Mouse (Mus musculus): ENCODE data around the gene Ntf5. TPM values are rescaled to one million over a fixed set of nuclear protein-coding genes. Genes with fewer than 3 reads are reported as not detected.
"Not testable (repeated sequence)": the region's sequence is repeated elsewhere in the genome, so short reads cannot be mapped to it uniquely, and the experiment has no call there.

The Ntf5 gene
- total and polyA plus RNA-seq, 2 experiments from 2014 or later, result not detected

DNA sequence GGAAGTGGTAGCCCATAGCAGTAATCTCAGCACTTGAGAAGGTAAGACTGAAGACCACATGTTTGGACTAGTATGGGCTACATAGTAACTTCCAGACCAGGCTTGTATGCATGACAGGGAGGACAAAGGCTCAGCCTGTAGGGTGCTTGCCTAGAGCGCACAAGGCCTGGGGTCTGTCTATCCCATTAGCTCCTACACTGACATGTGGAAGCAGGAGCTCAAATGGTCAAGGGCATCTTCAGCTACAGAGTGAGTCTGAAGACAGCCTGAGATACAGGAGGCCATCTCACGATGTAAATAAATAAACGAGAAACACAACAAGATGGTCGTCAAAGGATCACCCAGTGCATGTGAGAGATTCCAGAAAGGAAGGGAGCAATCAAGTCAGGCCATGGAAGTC, 48.8 kb downstream of the Ntf5 start:
- no peaks in the 10 kb centered on the region for H3K9me3 ChIP-seq (ENCODE audit: low read length)
- no peak overlapping the region for H3K9ac ChIP-seq (replicated peaks; ENCODE audit: low read length, poor library complexity, severe bottlenecking)
- H3K27ac ChIP-seq (ENCODE audit: low read depth, low read length), result no peak overlapping the region
- no peak for ATAC-seq (ENCODE audit: low FRiP score)
- no peak overlapping the region for H3K4me3 ChIP-seq (ENCODE audit: low read depth, low read length)
- H3K27me3 ChIP-seq (ENCODE audit: insufficient read depth, low read length), result no peaks in the 10 kb centered on the region
- no peak for DNase-seq (ENCODE audit: low spot score)
- no peak for TF ChIP-seq CTCF (IDR thresholded peaks at IDR 0.05)
- H3K4me1 ChIP-seq (ENCODE audit: insufficient read depth, low read length), result peaks cover 11% of the 10 kb centered on the region; the same call in 1 of the 2 replicates
- 93% methylated on average over 4 of the region's 4 CpGs for WGBS
- H3K4me2 ChIP-seq (ENCODE audit: low read depth, low read length, poor library complexity, severe bottlenecking), result no peak overlapping the region
- peaks cover 22% of the 10 kb centered on the region for H3K36me3 ChIP-seq (ENCODE audit: insufficient read depth, low read length)

- H3K36me3 ChIP-seq (ENCODE audit: insufficient read depth, low read length), result peaks cover 19% of the 10 kb centered on the region
- not testable (repeated sequence) for H3K9me3 ChIP-seq (ENCODE audit: low read length); H3K4me3 ChIP-seq (ENCODE audit: low read depth, low read length); H3K27ac ChIP-seq (ENCODE audit: low read depth, low read length); ATAC-seq (ENCODE audit: low FRiP score); H3K27me3 ChIP-seq (ENCODE audit: insufficient read depth, low read length); DNase-seq (ENCODE audit: low spot score); H3K9ac ChIP-seq (replicated peaks; ENCODE audit: low read length, poor library complexity, severe bottlenecking); H3K4me1 ChIP-seq (ENCODE audit: insufficient read depth, low read length); H3K4me2 ChIP-seq (ENCODE audit: low read depth, low read length, poor library complexity, severe bottlenecking)
- 77% methylated on average over 4 of the region's 4 CpGs for WGBS
- TF ChIP-seq CTCF (IDR thresholded peaks at IDR 0.05), result peak; percentile 44
Observed at GRCm38 (mm10) chr7:45462868-45463267, 49.4 kb downstream of the Ntf5 start.

- Histone ChIP-seq H3K36me3 (ENCODE audit: insufficient read depth, low read length) (peaks cover 19% of the 10 kb centered on the region), H3K4me3 (ENCODE audit: low read depth, low read length) (no peak overlapping the region), H3K4me1 (ENCODE audit: insufficient read depth, low read length) (peaks cover 5% of the 10 kb centered on the region; the same call in 1 of the 2 replicates), H3K9ac (replicated peaks; ENCODE audit: low read length, poor library complexity, severe bottlenecking) (no peak overlapping the region), H3K9me3 (ENCODE audit: low read length) (no peaks in the 10 kb centered on the region), H3K27me3 (ENCODE audit: insufficient read depth, low read length) (no peaks in the 10 kb centered on the region), H3K27ac (ENCODE audit: low read depth, low read length) (no peak overlapping the region), H3K4me2 (ENCODE audit: low read depth, low read length, poor library complexity, severe bottlenecking) (no peak overlapping the region)
- 96% methylated on average over 7 of the region's 7 CpGs for WGBS
- ATAC-seq (ENCODE audit: low FRiP score) (no peak), DNase-seq (ENCODE audit: low spot score) (no peak)
- no peak for TF ChIP-seq CTCF (IDR thresholded peaks at IDR 0.05)
Observed at GRCm38 (mm10) chr7:45463987-45464778, 50.7 kb downstream of the Ntf5 start.

DNA sequence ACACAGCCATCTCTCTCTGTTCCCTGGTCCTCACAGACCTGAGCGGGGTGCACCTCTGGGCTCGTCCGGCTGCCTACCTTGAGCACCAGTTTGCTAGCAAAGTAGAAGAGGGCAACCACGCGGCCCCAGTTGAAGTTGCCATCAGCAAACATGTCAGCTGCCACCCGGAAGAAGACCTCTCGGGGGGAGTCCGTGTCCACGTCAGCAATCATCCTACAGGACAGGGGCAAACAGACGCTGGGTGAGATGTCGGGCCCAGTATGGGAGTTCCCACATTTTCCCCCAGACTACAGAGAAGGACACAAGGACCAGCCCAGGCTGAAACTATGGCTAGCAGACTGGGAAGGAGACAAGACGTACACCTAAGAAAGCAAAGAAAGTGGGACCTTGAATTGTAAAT, 51.6 kb downstream of the Ntf5 start:
- H3K27me3 ChIP-seq (ENCODE audit: insufficient read depth, low read length), result no peaks in the 10 kb centered on the region
- 96% methylated on average over 12 of the region's 12 CpGs for WGBS
- peak overlapping the region; percentile 95; the same call in 1 of the 2 replicates for H3K4me2 ChIP-seq (ENCODE audit: low read depth, low read length, poor library complexity, severe bottlenecking)
- H3K9ac ChIP-seq (replicated peaks; ENCODE audit: low read length, poor library complexity, severe bottlenecking), result no peak overlapping the region
- H3K27ac ChIP-seq (ENCODE audit: low read depth, low read length), result no peak overlapping the region
- ATAC-seq (ENCODE audit: low FRiP score) (no peak), DNase-seq (ENCODE audit: low spot score) (no peak)
- TF ChIP-seq CTCF (IDR thresholded peaks at IDR 0.05), result no peak
- no peak overlapping the region for H3K4me3 ChIP-seq (ENCODE audit: low read depth, low read length)
- H3K36me3 ChIP-seq (ENCODE audit: insufficient read depth, low read length), result peaks cover 19% of the 10 kb centered on the region
- H3K4me1 ChIP-seq (ENCODE audit: insufficient read depth, low read length), result peaks cover 5% of the 10 kb centered on the region; the same call in 1 of the 2 replicates
- H3K9me3 ChIP-seq (ENCODE audit: low read length), result no peaks in the 10 kb centered on the region

DNA sequence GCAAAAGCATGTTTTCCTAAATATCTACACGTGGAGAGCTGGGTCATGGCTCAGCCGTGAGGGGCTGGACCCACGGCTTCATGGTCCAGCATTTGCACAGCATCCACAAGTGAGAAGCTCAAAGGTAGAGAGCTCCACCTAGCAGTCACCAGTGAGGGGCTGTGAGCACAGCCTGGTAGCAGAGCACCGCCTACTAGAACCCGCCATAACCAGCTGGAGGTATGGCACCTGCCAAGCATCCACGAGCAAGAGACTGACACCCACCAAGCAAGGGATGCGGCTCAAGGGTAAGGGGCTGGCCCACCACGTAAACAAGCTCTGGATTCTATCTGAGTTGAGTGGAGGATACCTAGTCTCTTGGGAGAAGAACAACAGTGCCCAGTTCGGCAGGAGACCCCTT, 52.1 kb downstream of the Ntf5 start:
- DNase-seq (ENCODE audit: low spot score), result no peak

More for the DNA sequence above, 52.1 kb downstream of the Ntf5 start:
- H3K9me3 ChIP-seq (ENCODE audit: low read length), result no peaks in the 10 kb centered on the region
- peaks cover 5% of the 10 kb centered on the region; the same call in 1 of the 2 replicates for H3K4me1 ChIP-seq (ENCODE audit: insufficient read depth, low read length)
- no peak overlapping the region for H3K27ac ChIP-seq (ENCODE audit: low read depth, low read length)
- peak overlapping the region; percentile 95 for H3K4me2 ChIP-seq (ENCODE audit: low read depth, low read length, poor library complexity, severe bottlenecking)
- H3K9ac ChIP-seq (replicated peaks; ENCODE audit: low read length, poor library complexity, severe bottlenecking), result peak overlapping the region; percentile 86; the same call in 1 of the 2 replicates
- no peak for ATAC-seq (ENCODE audit: low FRiP score)
- H3K36me3 ChIP-seq (ENCODE audit: insufficient read depth, low read length), result peaks cover 19% of the 10 kb centered on the region
- no peaks in the 10 kb centered on the region for H3K27me3 ChIP-seq (ENCODE audit: insufficient read depth, low read length)
- no peak for TF ChIP-seq CTCF (IDR thresholded peaks at IDR 0.05)
- H3K4me3 ChIP-seq (ENCODE audit: low read depth, low read length), result peak overlapping the region; percentile 79
- 80% methylated on average over 9 of the region's 9 CpGs for WGBS

All from midbrain, postnatal 0 days (tissue).